Mouse (Mus musculus): ENCODE results near the gene Vmn1r13.
"Not testable (repeated sequence)": the region's sequence is repeated elsewhere in the genome, so short reads cannot be mapped to it uniquely, and the experiment has no call there.

Gene Vmn1r13

GRCm38 (mm10) chr6:57202990-57203389 lies at the start of gene Vmn1r13:
TSS of gene Vmn1r13 (plus strand) at chr6:57203290.
- not testable (repeated sequence) for DNase-seq (ENCODE audit: inconsistent ontology term)

- no peak for DNase-seq (ENCODE audit: inconsistent ontology term)
These were observed 46.5 kb upstream of the Vmn1r13 start, which contains the start of gene Vmn1r12 for GRCm38 (mm10) chr6:57156619-57157018. TSS of gene Vmn1r12 (plus strand) at chr6:57156919.

GRCm38 (mm10) chr6:57190016-57190415 lies 13.1 kb upstream of the Vmn1r13 start:
- not testable (repeated sequence) for DNase-seq (ENCODE audit: inconsistent ontology term)

- no peak for DNase-seq (ENCODE audit: inconsistent ontology term)
These were observed 28.3 kb downstream of the Vmn1r13 start, which contains the start of gene Vmn1r14 for GRCm38 (mm10) chr6:57231386-57231785. TSS of gene Vmn1r14 (plus strand) at chr6:57231686.

- no peak for DNase-seq (ENCODE audit: inconsistent ontology term)
These were observed 54.6 kb downstream of the Vmn1r13 start, which contains the start of gene Vmn1r15 for GRCm38 (mm10) chr6:57257652-57258051. TSS of gene Vmn1r15 (plus strand) at chr6:57257952.

GRCm38 (mm10) chr6:57260990-57261389 lies 57.9 kb downstream of the Vmn1r13 start:
- DNase-seq (ENCODE audit: inconsistent ontology term) = no peak
